Mouse (Mus musculus) colon, adult 2 months (tissue): Measurements from ENCODE around the gene 1700012P22Rik. TPM values are rescaled to one million over a fixed set of nuclear protein-coding genes. Genes with fewer than 3 reads are reported as not detected.

Experiments
- polyA plus RNA-seq: library from polyadenylated mRNA; depleted of rRNA; stranded (reverse); fragments of >200 nt; gene quantifications from 2 replicates; pipeline ENCODE4 v1.2.3, GENCODE M21; 2012; rRNA removed

1700012P22Rik gene
- polyA plus RNA-seq: not detected in 2 replicates

GRCm38 (mm10) chr4:144438672-144439071, at the start of gene 1700012P22Rik:
Gene 1700012P22Rik (minus strand): TSS chr4:144438772.

GRCm38 (mm10) chr4:144463656-144464055, 25.1 kb upstream of the 1700012P22Rik start, which contains the start of gene Aadacl3:
Gene Aadacl3 (minus strand): TSS chr4:144463756.

GRCm38 (mm10) chr4:144453217-144453616, 14.6 kb upstream of the 1700012P22Rik start, which contains the start of gene Gm9944:
Gene Gm9944 (minus strand): TSS chr4:144453317.

GRCm38 (mm10) chr4:144408290-144408689, 30.3 kb downstream of the 1700012P22Rik start, which contains the start of gene Pramef12:
Gene Pramef12 (minus strand): TSS chr4:144408464.

GRCm38 (mm10) chr4:144377911-144378310, 60.7 kb downstream of the 1700012P22Rik start, which contains the start of gene Pramef20:
Gene Pramef20 (minus strand): TSS chr4:144377933.

Other genes starting within 250 kb of the 1700012P22Rik start
- not detected in 2 replicates for gene Oog2, start 248.1 kb downstream of the 1700012P22Rik start, polyA plus RNA-seq
- not detected in 2 replicates for gene C87977, start 225.5 kb downstream of the 1700012P22Rik start, polyA plus RNA-seq
- not detected in 2 replicates for gene Pramel5, start 158.3 kb downstream of the 1700012P22Rik start, polyA plus RNA-seq
- not detected in 2 replicates for gene Gm13128, start 108.5 kb downstream of the 1700012P22Rik start, polyA plus RNA-seq
- gene Gm13119, start 80.8 kb downstream of the 1700012P22Rik start, polyA plus RNA-seq: not detected in 2 replicates
- not detected in 2 replicates for gene Pramef20, start 60.8 kb downstream of the 1700012P22Rik start, polyA plus RNA-seq
- not detected in 2 replicates for gene Pramef12, start 30.3 kb downstream of the 1700012P22Rik start, polyA plus RNA-seq
- not detected in 2 replicates for gene Gm9944, start 14.5 kb upstream of the 1700012P22Rik start, polyA plus RNA-seq
- not detected in 2 replicates for gene Aadacl3, start 25.0 kb upstream of the 1700012P22Rik start, polyA plus RNA-seq
- not detected in 2 replicates for gene 9430007A20Rik, start 81.0 kb upstream of the 1700012P22Rik start, polyA plus RNA-seq
- not detected in 2 replicates for gene Gm13124, start 126.4 kb upstream of the 1700012P22Rik start, polyA plus RNA-seq
- not detected in 2 replicates for gene Aadacl4, start 174.9 kb upstream of the 1700012P22Rik start, polyA plus RNA-seq
- gene Gm436, start 247.6 kb upstream of the 1700012P22Rik start, polyA plus RNA-seq: not detected in 2 replicates